Mouse (Mus musculus): ENCODE results near the gene Papola. TPM values are rescaled to one million over a fixed set of nuclear protein-coding genes. Genes with fewer than 3 reads are reported as not detected.

The Papola gene
- polyA plus RNA-seq, 1 experiment from 2014 or later = 228 TPM

GRCm38 (mm10) chr12:105813957-105814356 lies 29.5 kb downstream of the Papola start:
- no peak overlapping the region for H3K4me3 ChIP-seq (ENCODE audit: low read depth, low read length)
- DNase-seq (ENCODE audit: low spot score) (no peak), ATAC-seq (ENCODE audit: insufficient read depth, low FRiP score, low TSS enrichment) (no peak)
- no peak overlapping the region for H3K9ac ChIP-seq (ENCODE audit: low read length)
- H3K4me2 ChIP-seq (ENCODE audit: low read depth) = no peak overlapping the region
- no peak overlapping the region for H3K27ac ChIP-seq (ENCODE audit: low read depth, low read length)
- H3K36me3 ChIP-seq (ENCODE audit: control insufficient read depth, insufficient read depth, low read length) = peaks cover 6% of the 10 kb centered on the region; the same call in 1 of the 2 replicates
- no peaks in the 10 kb centered on the region for H3K9me3 ChIP-seq (ENCODE audit: control insufficient read depth, low read length)
- no peaks in the 10 kb centered on the region for H3K4me1 ChIP-seq (ENCODE audit: control insufficient read depth, insufficient read depth, low read length)
- no peaks in the 10 kb centered on the region for H3K27me3 ChIP-seq (ENCODE audit: control insufficient read depth, insufficient read depth, low read length)
- 89% methylated on average over 6 of the region's 6 CpGs for WGBS

DNA sequence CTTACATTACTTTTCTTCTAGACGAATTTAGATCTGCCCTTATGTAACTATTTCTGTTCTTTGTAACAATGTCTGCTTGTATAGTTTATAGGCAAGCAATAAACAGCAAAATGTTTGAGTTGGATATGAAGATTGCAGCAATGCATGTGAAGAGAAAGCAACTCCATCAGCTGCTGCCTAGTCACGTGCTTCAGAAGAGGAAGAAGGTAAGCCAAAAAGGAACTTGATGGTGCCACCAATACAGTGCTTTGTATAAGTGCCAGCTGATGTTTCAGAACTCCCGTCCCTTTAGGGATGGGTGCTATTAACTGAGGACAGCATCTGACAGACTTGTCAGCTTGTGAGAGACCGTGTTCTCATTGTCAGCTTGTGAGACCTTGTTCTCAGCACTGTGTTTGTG lies 39.0 kb downstream of the Papola start:
- Histone ChIP-seq H3K4me2 (ENCODE audit: low read depth) (no peak overlapping the region), H3K27me3 (ENCODE audit: control insufficient read depth, insufficient read depth, low read length) (no peaks in the 10 kb centered on the region), H3K4me1 (ENCODE audit: control insufficient read depth, insufficient read depth, low read length) (no peaks in the 10 kb centered on the region), H3K9me3 (ENCODE audit: control insufficient read depth, low read length) (no peaks in the 10 kb centered on the region), H3K9ac (ENCODE audit: low read length) (no peak overlapping the region), H3K4me3 (ENCODE audit: low read depth, low read length) (no peak overlapping the region), H3K27ac (ENCODE audit: low read depth, low read length) (no peak overlapping the region), H3K36me3 (ENCODE audit: control insufficient read depth, insufficient read depth, low read length) (peaks cover 14% of the 10 kb centered on the region)
- WGBS = 85% methylated on average over 4 of the region's 4 CpGs
- DNase-seq (ENCODE audit: low spot score) (no peak), ATAC-seq (ENCODE audit: insufficient read depth, low FRiP score, low TSS enrichment) (no peak)

DNA sequence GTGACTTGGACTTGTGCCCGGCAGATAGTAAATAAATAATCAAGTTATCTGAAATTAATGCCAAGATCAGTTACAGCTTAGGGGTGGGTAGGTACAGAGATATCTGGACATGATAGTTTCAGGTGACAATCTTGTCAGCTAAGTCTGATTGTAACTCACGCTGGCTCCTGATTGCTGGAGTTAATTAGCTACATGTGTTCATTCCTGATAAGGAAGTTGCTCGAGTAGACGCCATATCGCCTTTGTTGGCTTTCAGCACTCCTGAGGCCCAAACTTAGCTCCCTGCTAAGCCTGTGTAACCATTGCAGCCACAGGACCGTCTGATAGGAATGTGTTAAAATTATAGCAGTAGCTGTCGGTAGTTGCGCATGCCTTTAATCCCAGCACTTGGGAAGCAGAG lies 40.2 kb downstream of the Papola start:
- Histone ChIP-seq H3K27ac (ENCODE audit: low read depth, low read length) (no peak overlapping the region), H3K4me2 (ENCODE audit: low read depth) (no peak overlapping the region), H3K27me3 (ENCODE audit: control insufficient read depth, insufficient read depth, low read length) (no peaks in the 10 kb centered on the region), H3K36me3 (ENCODE audit: control insufficient read depth, insufficient read depth, low read length) (peaks cover 24% of the 10 kb centered on the region), H3K9me3 (ENCODE audit: control insufficient read depth, low read length) (no peaks in the 10 kb centered on the region), H3K4me1 (ENCODE audit: control insufficient read depth, insufficient read depth, low read length) (no peaks in the 10 kb centered on the region), H3K4me3 (ENCODE audit: low read depth, low read length) (no peak overlapping the region), H3K9ac (ENCODE audit: low read length) (no peak overlapping the region)
- ATAC-seq (ENCODE audit: insufficient read depth, low FRiP score, low TSS enrichment) (no peak), DNase-seq (ENCODE audit: low spot score) (no peak)
- WGBS = 91% methylated on average over 8 of the region's 8 CpGs

DNA sequence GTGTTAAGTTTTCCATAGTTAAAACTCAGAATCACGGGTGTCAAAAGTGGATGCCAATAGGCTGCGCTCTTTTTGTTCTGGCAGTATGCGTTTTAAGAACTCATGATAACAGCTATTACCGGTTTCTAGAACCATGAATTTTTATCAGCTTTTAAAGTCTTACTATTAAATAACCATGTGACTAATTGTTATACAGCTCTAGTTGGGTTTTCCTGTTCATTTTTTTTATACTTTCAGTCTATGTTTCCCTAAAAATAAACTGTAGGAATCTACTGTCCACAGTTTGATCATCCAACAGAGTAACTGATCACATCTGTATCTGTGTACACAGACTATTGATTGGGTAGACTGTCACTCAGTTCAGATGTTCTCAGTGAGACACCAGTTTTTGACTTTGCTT lies 40.8 kb downstream of the Papola start:
- H3K36me3 ChIP-seq (ENCODE audit: control insufficient read depth, insufficient read depth, low read length) = peaks cover 23% of the 10 kb centered on the region
- no peaks in the 10 kb centered on the region for H3K4me1 ChIP-seq (ENCODE audit: control insufficient read depth, insufficient read depth, low read length)
- DNase-seq (ENCODE audit: low spot score) = no peak
- H3K4me2 ChIP-seq (ENCODE audit: low read depth) = no peak overlapping the region
- no peaks in the 10 kb centered on the region for H3K9me3 ChIP-seq (ENCODE audit: control insufficient read depth, low read length)
- no peak overlapping the region for H3K9ac ChIP-seq (ENCODE audit: low read length)
- no peaks in the 10 kb centered on the region for H3K27me3 ChIP-seq (ENCODE audit: control insufficient read depth, insufficient read depth, low read length)
- ATAC-seq (ENCODE audit: insufficient read depth, low FRiP score, low TSS enrichment) = no peak
- WGBS = 94% methylated on average over 4 of the region's 4 CpGs
- no peak overlapping the region for H3K4me3 ChIP-seq (ENCODE audit: low read depth, low read length)
- no peak overlapping the region for H3K27ac ChIP-seq (ENCODE audit: low read depth, low read length)

- H3K9ac ChIP-seq (ENCODE audit: low read length) = no peak overlapping the region
- ATAC-seq (ENCODE audit: insufficient read depth, low FRiP score, low TSS enrichment) (no peak), DNase-seq (ENCODE audit: low spot score) (no peak)
- peaks cover 19% of the 10 kb centered on the region for H3K36me3 ChIP-seq (ENCODE audit: control insufficient read depth, insufficient read depth, low read length)
- no peak overlapping the region for H3K4me3 ChIP-seq (ENCODE audit: low read depth, low read length)
- no peaks in the 10 kb centered on the region for H3K9me3 ChIP-seq (ENCODE audit: control insufficient read depth, low read length)
- H3K4me1 ChIP-seq (ENCODE audit: control insufficient read depth, insufficient read depth, low read length) = no peaks in the 10 kb centered on the region
- H3K27ac ChIP-seq (ENCODE audit: low read depth, low read length) = no peak overlapping the region
- 89% methylated on average over 6 of the region's 6 CpGs for WGBS
- no peaks in the 10 kb centered on the region for H3K27me3 ChIP-seq (ENCODE audit: control insufficient read depth, insufficient read depth, low read length)
- no peak overlapping the region for H3K4me2 ChIP-seq (ENCODE audit: low read depth)
Measured at GRCm38 (mm10) chr12:105832541-105832940, 48.0 kb downstream of the Papola start.

DNA sequence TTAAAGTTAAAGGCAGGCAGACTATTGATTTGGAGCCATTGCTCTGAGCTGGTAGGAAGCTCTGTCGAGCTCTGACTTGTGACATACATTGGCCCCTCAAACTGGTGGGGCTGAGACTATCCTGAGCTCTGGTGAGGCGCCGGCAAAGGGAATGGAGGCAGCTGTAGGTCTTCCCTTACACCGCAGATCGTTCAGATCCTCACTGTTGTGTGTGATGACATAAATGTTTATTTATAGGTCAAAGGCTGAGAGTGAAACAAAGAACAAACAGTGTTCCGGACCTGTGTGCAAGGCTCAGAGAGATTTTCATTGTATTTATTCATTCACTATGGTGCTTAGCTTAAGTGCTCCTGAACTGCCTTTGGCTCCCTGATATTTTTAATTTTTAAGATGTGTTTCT lies 50.4 kb downstream of the Papola start:
- no peaks in the 10 kb centered on the region for H3K9me3 ChIP-seq (ENCODE audit: control insufficient read depth, low read length)
- H3K9ac ChIP-seq (ENCODE audit: low read length) = no peak overlapping the region
- no peaks in the 10 kb centered on the region for H3K4me1 ChIP-seq (ENCODE audit: control insufficient read depth, insufficient read depth, low read length)
- ATAC-seq (ENCODE audit: insufficient read depth, low FRiP score, low TSS enrichment) (no peak), DNase-seq (ENCODE audit: low spot score) (no peak)
- H3K4me2 ChIP-seq (ENCODE audit: low read depth) = no peak overlapping the region
- no peaks in the 10 kb centered on the region for H3K27me3 ChIP-seq (ENCODE audit: control insufficient read depth, insufficient read depth, low read length)
- WGBS = 81% methylated on average over 6 of the region's 6 CpGs
- H3K4me3 ChIP-seq (ENCODE audit: low read depth, low read length) = no peak overlapping the region
- H3K27ac ChIP-seq (ENCODE audit: low read depth, low read length) = no peak overlapping the region
- peaks cover 10% of the 10 kb centered on the region for H3K36me3 ChIP-seq (ENCODE audit: control insufficient read depth, insufficient read depth, low read length)

GRCm38 (mm10) chr12:105835571-105835970 lies 51.1 kb downstream of the Papola start:
- ATAC-seq (ENCODE audit: insufficient read depth, low FRiP score, low TSS enrichment) (no peak), DNase-seq (ENCODE audit: low spot score) (no peak)
- H3K4me3 ChIP-seq (ENCODE audit: low read depth, low read length) = no peak overlapping the region
- H3K27me3 ChIP-seq (ENCODE audit: control insufficient read depth, insufficient read depth, low read length) = no peaks in the 10 kb centered on the region
- WGBS = 72% methylated on average over 6 of the region's 6 CpGs
- no peak overlapping the region for H3K9ac ChIP-seq (ENCODE audit: low read length)
- peaks cover 10% of the 10 kb centered on the region for H3K36me3 ChIP-seq (ENCODE audit: control insufficient read depth, insufficient read depth, low read length)
- H3K4me2 ChIP-seq (ENCODE audit: low read depth) = no peak overlapping the region
- no peak overlapping the region for H3K27ac ChIP-seq (ENCODE audit: low read depth, low read length)
- H3K4me1 ChIP-seq (ENCODE audit: control insufficient read depth, insufficient read depth, low read length) = no peaks in the 10 kb centered on the region
- no peaks in the 10 kb centered on the region for H3K9me3 ChIP-seq (ENCODE audit: control insufficient read depth, low read length)

DNA sequence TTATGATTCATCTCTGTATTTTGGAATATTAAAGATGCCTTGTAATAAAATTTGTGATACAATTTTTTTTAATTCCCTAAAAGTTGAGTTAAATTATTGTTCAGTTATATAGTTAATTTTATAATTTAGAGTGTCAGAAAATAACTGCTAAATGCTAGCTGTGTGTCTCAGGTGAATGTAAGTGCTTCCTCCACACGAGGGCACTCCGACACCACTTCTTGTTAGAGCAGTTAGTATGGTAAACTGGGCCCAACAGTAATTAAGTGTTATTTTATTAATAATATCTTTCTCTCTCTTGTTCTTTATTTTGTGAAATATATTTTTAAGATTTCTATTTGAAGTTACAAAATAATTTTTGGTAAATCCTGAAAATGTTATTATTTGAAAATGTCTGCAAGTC lies 51.7 kb downstream of the Papola start:
- WGBS = 81% methylated on average over 2 of the region's 2 CpGs
- no peak overlapping the region for H3K4me3 ChIP-seq (ENCODE audit: low read depth, low read length)
- ATAC-seq (ENCODE audit: insufficient read depth, low FRiP score, low TSS enrichment) = no peak
- H3K4me2 ChIP-seq (ENCODE audit: low read depth) = no peak overlapping the region
- peak; percentile 37 for DNase-seq (ENCODE audit: low spot score)
- no peaks in the 10 kb centered on the region for H3K4me1 ChIP-seq (ENCODE audit: control insufficient read depth, insufficient read depth, low read length)
- H3K36me3 ChIP-seq (ENCODE audit: control insufficient read depth, insufficient read depth, low read length) = peaks cover 10% of the 10 kb centered on the region
- H3K9ac ChIP-seq (ENCODE audit: low read length) = no peak overlapping the region
- no peaks in the 10 kb centered on the region for H3K9me3 ChIP-seq (ENCODE audit: control insufficient read depth, low read length)
- no peaks in the 10 kb centered on the region for H3K27me3 ChIP-seq (ENCODE audit: control insufficient read depth, insufficient read depth, low read length)
- H3K27ac ChIP-seq (ENCODE audit: low read depth, low read length) = no peak overlapping the region

- no peaks in the 10 kb centered on the region for H3K27me3 ChIP-seq (ENCODE audit: control insufficient read depth, insufficient read depth, low read length)
- no peak overlapping the region for H3K4me3 ChIP-seq (ENCODE audit: low read depth, low read length)
- H3K9ac ChIP-seq (ENCODE audit: low read length) = no peak overlapping the region
- ATAC-seq (ENCODE audit: insufficient read depth, low FRiP score, low TSS enrichment) (no peak), DNase-seq (ENCODE audit: low spot score) (no peak)
- H3K4me2 ChIP-seq (ENCODE audit: low read depth) = no peak overlapping the region
- no peak overlapping the region for H3K27ac ChIP-seq (ENCODE audit: low read depth, low read length)
- H3K36me3 ChIP-seq (ENCODE audit: control insufficient read depth, insufficient read depth, low read length) = peaks cover 7% of the 10 kb centered on the region
- H3K4me1 ChIP-seq (ENCODE audit: control insufficient read depth, insufficient read depth, low read length) = no peaks in the 10 kb centered on the region
- H3K9me3 ChIP-seq (ENCODE audit: control insufficient read depth, low read length) = no peaks in the 10 kb centered on the region
- 89% methylated on average over 4 of the region's 4 CpGs for WGBS
Measured at GRCm38 (mm10) chr12:105839096-105839495, 54.6 kb downstream of the Papola start.

All from neural tube, embryonic 11.5 days (tissue).